Mouse (Mus musculus) heart, adult 18-20 months (tissue): Measurements from ENCODE around the gene Trpv2. TPM values are rescaled to one million over a fixed set of nuclear protein-coding genes. Genes with fewer than 3 reads are reported as not detected.

Experiments
- DNase-seq, 2 experiments: peaks; one replicate each; pipeline ENCODE4 v3.0.0; 2021 to 2022; ENCODE audit warnings: mixed read lengths in 1 of 2
- total RNA-seq, 2 experiments: library from RNA; stranded (reverse); gene quantifications; 2 replicates each; pipeline ENCODE4 v1.2.3; 2021

Trpv2 gene
- total RNA-seq, 2 experiments from 2014 or later = 3.0 TPM

GRCm38 (mm10) chr11:62558152-62558551 is 16.1 kb upstream of the Trpv2 start:
- no peak for DNase-seq

GRCm38 (mm10) chr11:62558961-62559646 is 15.2 kb upstream of the Trpv2 start:
- DNase-seq = peak; percentile 81 to 87

GRCm38 (mm10) chr11:62560463-62561016 is 13.7 kb upstream of the Trpv2 start:
- DNase-seq = peak in 1 of 2 experiments; percentile 46

GRCm38 (mm10) chr11:62563590-62563989 is 10.7 kb upstream of the Trpv2 start:
- DNase-seq = no peak

- DNase-seq = no peak
These were observed 8.5 kb upstream of the Trpv2 start for GRCm38 (mm10) chr11:62565747-62566146.

- DNase-seq = peak in 1 of 2 experiments; percentile 41
These were observed 8.1 kb upstream of the Trpv2 start for GRCm38 (mm10) chr11:62566211-62566610.

- DNase-seq = no peak
These were observed 6.0 kb upstream of the Trpv2 start for GRCm38 (mm10) chr11:62568300-62568699.

GRCm38 (mm10) chr11:62574703-62575085 is 408 bp downstream of the Trpv2 start:
- DNase-seq = no peak

- DNase-seq = peak; percentile 88 to 96
These were observed 992 bp downstream of the Trpv2 start for GRCm38 (mm10) chr11:62575297-62575658.

GRCm38 (mm10) chr11:62575659-62576438 is 1.6 kb downstream of the Trpv2 start:
- peak; percentile 47 to 66 for DNase-seq

GRCm38 (mm10) chr11:62576530-62577152 is 2.4 kb downstream of the Trpv2 start:
- DNase-seq = peak; percentile 49 to 71

GRCm38 (mm10) chr11:62583031-62583430 is 8.7 kb downstream of the Trpv2 start:
- peak in 1 of 2 experiments; percentile 23 for DNase-seq

- no peak for DNase-seq
These were observed 10.5 kb downstream of the Trpv2 start for GRCm38 (mm10) chr11:62584671-62585206.

GRCm38 (mm10) chr11:62587034-62587433 is 12.7 kb downstream of the Trpv2 start:
- DNase-seq = no peak

GRCm38 (mm10) chr11:62589391-62589790 is 15.1 kb downstream of the Trpv2 start:
- no peak for DNase-seq

GRCm38 (mm10) chr11:62591026-62591425 is 16.7 kb downstream of the Trpv2 start:
- DNase-seq = no peak

- DNase-seq = peak in 1 of 2 experiments; percentile 37
These were observed 17.8 kb downstream of the Trpv2 start for GRCm38 (mm10) chr11:62591904-62592575.

GRCm38 (mm10) chr11:62598571-62598970 is 24.3 kb downstream of the Trpv2 start:
- no peak for DNase-seq

- no peak for DNase-seq
These were observed 27.7 kb downstream of the Trpv2 start for GRCm38 (mm10) chr11:62601732-62602618.

GRCm38 (mm10) chr11:62602619-62603311 is 28.5 kb downstream of the Trpv2 start:
- DNase-seq = peak; percentile 98
